Mouse (Mus musculus) heart, embryonic 13.5 days (tissue): ENCODE data around the gene Rapgef5. TPM values are rescaled to one million over a fixed set of nuclear protein-coding genes. Genes with fewer than 3 reads are reported as not detected.

Experiments
- ATAC-seq: fragments of 200-750 bp; cut with Nextera tagmentation; 2 replicates; pipeline ENCODE4 v1.8.0; 2017; ENCODE audit warnings: moderate TSS enrichment; ENCODE audit not compliant: insufficient number of reproducible peaks, low FRiP score, low TSS enrichment; ENCODE audit errors: extremely low read depth
- H3K27ac ChIP-seq: fragments of 300-500 bp; sonication (generic); replicated peaks from 2 replicates; pipeline ENCODE4 v1.5.1; 2015; ENCODE audit warnings: moderate library complexity, mild to moderate bottlenecking, inconsistent platforms
- H3K27me3 ChIP-seq: fragments of 300-500 bp; sonication (generic); replicated peaks from 2 replicates; pipeline ENCODE4 v1.6.1; 2015; ENCODE audit warnings: mild to moderate bottlenecking, inconsistent platforms
- H3K36me3 ChIP-seq: fragments of 300-500 bp; sonication (generic); 2 replicates; pipeline ENCODE4 v1.6.1; 2015; ENCODE audit warnings: mild to moderate bottlenecking, inconsistent platforms
- H3K4me1 ChIP-seq: fragments of 300-500 bp; sonication (generic); 2 replicates; pipeline ENCODE4 v1.6.1; 2015; ENCODE audit warnings: inconsistent platforms
- H3K4me2 ChIP-seq: fragments of 300-500 bp; sonication (generic); 2 replicates; pipeline ENCODE4 v1.6.1; 2015; ENCODE audit warnings: inconsistent platforms, mild to moderate bottlenecking, moderate library complexity
- H3K4me3 ChIP-seq: fragments of 300-500 bp; sonication (generic); 2 replicates; pipeline ENCODE4 v1.5.1; 2015; ENCODE audit warnings: moderate library complexity, mild to moderate bottlenecking, inconsistent platforms
- H3K9ac ChIP-seq: fragments of 300-500 bp; sonication (generic); 2 replicates; pipeline ENCODE4 v1.6.1; 2015; ENCODE audit warnings: inconsistent platforms, mild to moderate bottlenecking, moderate library complexity
- H3K9me3 ChIP-seq: fragments of 300-500 bp; sonication (generic); 2 replicates; pipeline ENCODE4 v1.6.1; 2016; ENCODE audit warnings: inconsistent platforms
- WGBS: fragments of 180-500 bp; shearing (Covaris S2); methylation state at CpG from one replicate; pipeline ENCODE4 v1.1.7; 2015; ENCODE audit warnings: mixed read lengths; 5-methylcytosine and 5-hydroxymethylcytosine counted together
- polyA plus RNA-seq: library from polyadenylated mRNA; unstranded; fragments of >200 nt; fragmentation: Nextera tagmentation; extraction: Ambion mirVana; gene quantifications from 2 replicates; pipeline ENCODE4 v1.2.1, GENCODE M21; 2015

The Rapgef5 gene
- polyA plus RNA-seq, 1 experiment from 2014 or later, result 16.6 TPM

- no peaks in the 10 kb centered on the region for H3K36me3 ChIP-seq
- H3K27me3 ChIP-seq, result no peaks in the 10 kb centered on the region
- no peak for ATAC-seq
- WGBS, result 54% methylated on average over 4 of the region's 4 CpGs
- H3K4me1 ChIP-seq, result peaks cover 49% of the 10 kb centered on the region
- peak overlapping the region; percentile 78 for H3K27ac ChIP-seq
- H3K9me3 ChIP-seq, result no peaks in the 10 kb centered on the region
- H3K9ac ChIP-seq, result no peak overlapping the region
- H3K4me2 ChIP-seq, result peak overlapping the region; percentile 57; the same call in 1 of the 2 replicates
- H3K4me3 ChIP-seq, result no peak overlapping the region
These were observed 140.7 kb downstream of the Rapgef5 start for GRCm38 (mm10) chr12:117656935-117657334.

DNA sequence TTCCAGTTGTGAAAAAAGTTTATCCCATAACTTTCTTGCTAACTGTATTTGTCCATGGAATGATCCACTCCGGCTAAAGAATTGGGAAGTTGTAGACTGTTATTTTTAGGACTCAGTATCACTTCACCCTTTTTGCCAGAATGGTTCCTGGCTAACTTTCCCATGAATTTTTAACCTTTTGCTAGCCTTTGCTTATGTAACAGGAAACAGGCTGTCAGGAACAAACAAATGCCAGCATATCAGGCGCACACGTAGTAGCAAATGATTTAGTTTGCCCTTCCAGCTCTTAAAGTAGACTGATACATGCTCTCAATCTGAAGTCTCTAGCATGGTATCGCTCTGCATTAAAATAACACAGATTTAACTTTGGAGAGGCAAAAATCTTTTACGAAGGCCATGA lies 141.5 kb downstream of the Rapgef5 start:
- peak overlapping the region; percentile 78 for H3K9ac ChIP-seq
- 49% methylated on average over 5 of the region's 5 CpGs for WGBS
- H3K27ac ChIP-seq, result peak overlapping the region; percentile 79

DNA sequence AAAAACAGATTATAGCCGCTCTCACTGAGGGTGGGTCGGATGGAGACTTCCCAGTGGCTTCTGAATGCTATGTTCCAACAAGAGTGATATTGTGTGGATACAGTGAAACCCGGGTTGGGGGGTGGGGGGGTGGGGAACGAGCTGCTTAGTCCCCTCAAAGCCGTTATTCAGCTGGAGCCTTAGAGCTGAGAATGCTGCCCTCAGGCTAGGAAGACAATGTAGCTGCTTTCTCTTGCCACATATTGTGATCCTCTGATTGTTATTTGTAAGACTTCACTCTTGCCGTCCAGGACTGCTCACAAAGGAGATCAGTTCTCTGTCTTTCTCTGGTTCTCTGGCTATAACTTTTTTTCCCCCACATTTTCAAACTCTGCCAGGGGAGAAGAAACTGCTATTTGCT lies 142.5 kb downstream of the Rapgef5 start:
- H3K36me3 ChIP-seq, result no peaks in the 10 kb centered on the region
- H3K9ac ChIP-seq, result peak overlapping the region; percentile 78
- ATAC-seq, result no peak
- no peaks in the 10 kb centered on the region for H3K27me3 ChIP-seq
- peak overlapping the region; percentile 79 for H3K27ac ChIP-seq
- no peaks in the 10 kb centered on the region for H3K9me3 ChIP-seq
- H3K4me3 ChIP-seq, result peak overlapping the region; percentile 48
- peaks cover 59% of the 10 kb centered on the region for H3K4me1 ChIP-seq
- peak overlapping the region; percentile 57 for H3K4me2 ChIP-seq
- WGBS, result 39% methylated on average over 6 of the region's 6 CpGs

More for the DNA sequence above, 141.5 kb downstream of the Rapgef5 start:
- Histone ChIP-seq H3K27me3 (no peaks in the 10 kb centered on the region), H3K4me1 (peaks cover 57% of the 10 kb centered on the region), H3K4me3 (peak overlapping the region; percentile 48), H3K36me3 (no peaks in the 10 kb centered on the region), H3K9me3 (no peaks in the 10 kb centered on the region), H3K4me2 (peak overlapping the region; percentile 57)
- no peak for ATAC-seq

- H3K27me3 ChIP-seq, result no peaks in the 10 kb centered on the region
- peak overlapping the region; percentile 79 for H3K27ac ChIP-seq
- H3K4me3 ChIP-seq, result peak overlapping the region; percentile 48
- H3K9ac ChIP-seq, result peak overlapping the region; percentile 78
- peak overlapping the region; percentile 57 for H3K4me2 ChIP-seq
- H3K36me3 ChIP-seq, result no peaks in the 10 kb centered on the region
- H3K4me1 ChIP-seq, result peaks cover 60% of the 10 kb centered on the region
- ATAC-seq, result no peak
- WGBS, result 23% methylated on average over 4 of the region's 4 CpGs
- H3K9me3 ChIP-seq, result no peaks in the 10 kb centered on the region
These were observed 144.1 kb downstream of the Rapgef5 start for GRCm38 (mm10) chr12:117660361-117660760.

DNA sequence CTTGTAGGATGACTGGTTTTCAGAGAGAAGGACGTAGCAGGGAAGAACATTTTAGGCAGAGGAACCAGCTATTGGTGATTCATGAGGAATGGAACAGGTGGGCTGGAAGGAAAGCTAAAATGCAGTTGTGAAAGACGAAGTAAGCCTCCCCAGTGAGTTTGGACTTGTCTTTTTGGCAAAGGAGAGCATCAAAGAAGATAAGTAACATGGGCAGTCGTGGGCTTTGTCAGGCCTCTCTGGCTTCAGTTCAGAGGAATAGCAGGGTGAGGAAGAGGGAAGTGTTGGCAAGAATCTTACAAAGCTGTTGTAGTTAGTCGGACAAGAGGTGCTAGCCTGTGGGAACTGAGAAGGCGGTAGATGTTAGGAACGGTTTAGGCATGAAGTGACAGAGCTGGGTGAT lies 145.6 kb downstream of the Rapgef5 start:
- H3K27ac ChIP-seq, result peak overlapping the region; percentile 73
- peak overlapping the region; percentile 57 for H3K4me2 ChIP-seq
- no peaks in the 10 kb centered on the region for H3K36me3 ChIP-seq
- no peak for ATAC-seq
- H3K27me3 ChIP-seq, result no peaks in the 10 kb centered on the region
- H3K9me3 ChIP-seq, result no peaks in the 10 kb centered on the region
- peak overlapping the region; percentile 51; the same call in 1 of the 2 replicates for H3K9ac ChIP-seq
- peaks cover 57% of the 10 kb centered on the region for H3K4me1 ChIP-seq
- peak overlapping the region; percentile 5; the same call in 1 of the 2 replicates for H3K4me3 ChIP-seq
- 40% methylated on average over 6 of the region's 6 CpGs for WGBS

GRCm38 (mm10) chr12:117663637-117664036 lies 147.4 kb downstream of the Rapgef5 start:
- Histone ChIP-seq H3K4me2 (peak overlapping the region; percentile 57), H3K36me3 (no peaks in the 10 kb centered on the region), H3K27ac (peak overlapping the region; percentile 73), H3K4me3 (no peak overlapping the region), H3K9ac (no peak overlapping the region), H3K9me3 (no peaks in the 10 kb centered on the region), H3K4me1 (peaks cover 44% of the 10 kb centered on the region), H3K27me3 (no peaks in the 10 kb centered on the region)
- 39% methylated on average over 5 of the region's 5 CpGs for WGBS
- peak; percentile 73; the same call in 1 of the 2 replicates for ATAC-seq

DNA sequence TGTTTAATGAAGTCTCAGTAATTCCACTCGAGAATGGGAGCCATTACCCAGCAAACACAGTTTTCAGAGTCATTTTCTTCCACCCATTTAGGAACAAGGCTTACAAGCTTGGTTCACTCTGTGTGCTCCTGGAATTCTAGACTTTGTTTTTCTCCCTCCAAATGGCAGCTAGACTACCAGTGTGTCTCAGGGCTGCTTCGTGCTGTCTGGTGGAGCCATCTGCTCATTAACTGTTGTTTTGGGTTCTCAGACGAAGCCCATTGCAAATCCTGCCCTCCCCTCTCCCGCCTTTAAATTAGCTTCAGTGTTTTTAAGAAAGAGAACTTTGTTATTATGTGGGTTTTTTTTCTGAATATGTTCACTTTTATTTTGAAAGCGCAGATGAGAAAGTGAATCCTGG lies 148.4 kb downstream of the Rapgef5 start:
- Histone ChIP-seq H3K4me3 (no peak overlapping the region), H3K9ac (no peak overlapping the region), H3K4me1 (peaks cover 42% of the 10 kb centered on the region), H3K9me3 (no peaks in the 10 kb centered on the region), H3K4me2 (no peak overlapping the region), H3K36me3 (no peaks in the 10 kb centered on the region), H3K27ac (peak overlapping the region; percentile 52), H3K27me3 (no peaks in the 10 kb centered on the region)
- ATAC-seq, result no peak
- 71% methylated on average over 5 of the region's 5 CpGs for WGBS

- WGBS, result 73% methylated on average over 3 of the region's 3 CpGs
These were observed 150.1 kb downstream of the Rapgef5 start for GRCm38 (mm10) chr12:117666391-117666790.

GRCm38 (mm10) chr12:117669610-117670400 lies 153.5 kb downstream of the Rapgef5 start:
- Histone ChIP-seq H3K36me3 (no peaks in the 10 kb centered on the region), H3K27me3 (no peaks in the 10 kb centered on the region), H3K4me2 (peak overlapping the region; percentile 12), H3K4me1 (peaks cover 39% of the 10 kb centered on the region), H3K4me3 (no peak overlapping the region), H3K9ac (no peak overlapping the region), H3K27ac (peak overlapping the region; percentile 69), H3K9me3 (no peaks in the 10 kb centered on the region)
- WGBS, result 41% methylated on average over 10 of the region's 10 CpGs
- ATAC-seq, result no peak; the same call in 1 of the 2 replicates

More at GRCm38 (mm10) chr12:117666391-117666790, 150.1 kb downstream of the Rapgef5 start:
- ATAC-seq, result no peak
- no peaks in the 10 kb centered on the region for H3K27me3 ChIP-seq
- no peaks in the 10 kb centered on the region for H3K9me3 ChIP-seq
- no peak overlapping the region for H3K9ac ChIP-seq
- H3K4me3 ChIP-seq, result no peak overlapping the region
- H3K4me2 ChIP-seq, result no peak overlapping the region
- no peaks in the 10 kb centered on the region for H3K36me3 ChIP-seq
- peaks cover 41% of the 10 kb centered on the region for H3K4me1 ChIP-seq
- H3K27ac ChIP-seq, result no peak overlapping the region

GRCm38 (mm10) chr12:117673188-117673587 lies 156.9 kb downstream of the Rapgef5 start:
- Histone ChIP-seq H3K27me3 (no peaks in the 10 kb centered on the region), H3K4me1 (peaks cover 49% of the 10 kb centered on the region), H3K27ac (no peak overlapping the region), H3K4me2 (no peak overlapping the region), H3K9me3 (no peaks in the 10 kb centered on the region), H3K36me3 (no peaks in the 10 kb centered on the region), H3K4me3 (no peak overlapping the region), H3K9ac (no peak overlapping the region)
- 50% methylated on average over 2 of the region's 2 CpGs for WGBS
- ATAC-seq, result no peak

GRCm38 (mm10) chr12:117674511-117674910 lies 158.2 kb downstream of the Rapgef5 start:
- peaks cover 43% of the 10 kb centered on the region for H3K4me1 ChIP-seq
- no peak overlapping the region for H3K4me3 ChIP-seq
- no peak overlapping the region for H3K27ac ChIP-seq
- no peak for ATAC-seq
- 92% methylated on average over 2 of the region's 2 CpGs for WGBS
- no peaks in the 10 kb centered on the region for H3K9me3 ChIP-seq
- H3K27me3 ChIP-seq, result no peaks in the 10 kb centered on the region
- no peak overlapping the region for H3K9ac ChIP-seq
- H3K4me2 ChIP-seq, result no peak overlapping the region
- H3K36me3 ChIP-seq, result no peaks in the 10 kb centered on the region

- no peak overlapping the region for H3K27ac ChIP-seq
- no peak for ATAC-seq
- no peak overlapping the region for H3K4me3 ChIP-seq
- H3K36me3 ChIP-seq, result no peaks in the 10 kb centered on the region
- no peak overlapping the region for H3K9ac ChIP-seq
- H3K4me2 ChIP-seq, result no peak overlapping the region
- WGBS, result 82% methylated on average over 4 of the region's 4 CpGs
- no peaks in the 10 kb centered on the region for H3K9me3 ChIP-seq
- no peaks in the 10 kb centered on the region for H3K27me3 ChIP-seq
- H3K4me1 ChIP-seq, result peaks cover 51% of the 10 kb centered on the region
These were observed 160.0 kb downstream of the Rapgef5 start for GRCm38 (mm10) chr12:117676265-117676664.
